In the genomic region with DNA sequence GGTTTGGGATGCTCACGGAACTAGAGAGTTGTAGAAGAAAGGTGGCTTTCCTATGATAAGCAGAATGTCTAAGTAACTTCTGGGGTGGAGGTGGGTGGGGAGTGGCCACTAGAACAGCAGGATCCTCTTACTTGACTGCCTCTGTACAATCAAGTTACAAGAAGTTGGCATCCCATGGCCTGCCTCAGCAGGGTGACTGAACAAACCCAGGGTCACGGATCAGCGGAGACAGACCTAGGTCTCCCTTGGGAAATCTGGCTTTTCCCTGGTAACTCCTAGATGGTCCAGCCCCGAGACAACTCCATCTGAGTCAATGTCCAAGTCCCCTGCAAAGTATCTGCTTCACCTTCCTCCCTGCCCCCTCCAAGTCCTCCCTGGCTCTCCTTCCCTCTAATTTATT, we compare ENCODE assay signal across 14 mouse cellular contexts. TPM values are rescaled to one million over a fixed set of nuclear protein-coding genes. Genes with fewer than 3 reads are reported as not detected.
DNase-seq lines count a peak whose midpoint lies in the region; ATAC-seq lines count a peak whose summit lies in the region.
"Had no signal": no experiment of that assay in that cellular context is flagged by ENCODE, and none has a peak within 500 bp of the region (broad histone marks: within the 10 kb centered on the region; RNA-seq: fewer than 3 reads in every experiment).

No protein-coding gene starts in this region.

- H3K36me3 ChIP-seq in kidney, embryonic 16.5 days (ENCODE audit: insufficient read depth, low read length) = no peaks in the 10 kb centered on the region
- no peaks in the 10 kb centered on the region for H3K36me3 ChIP-seq in embryonic facial prominence, embryonic 11.5 days (replicated peaks; ENCODE audit: control insufficient read depth, insufficient read depth, low read depth, low read length)
- H3K36me3 ChIP-seq in hindbrain, embryonic 13.5 days = peaks cover 31% of the 10 kb centered on the region
- 0 out of 2 replicates have a peak, but pooled peaks cover 4% of the 10 kb centered on the region for H3K36me3 ChIP-seq in midbrain, embryonic 15.5 days (replicated peaks)
- H3K36me3 ChIP-seq: G1E had no signal

- peaks cover 4% of the 10 kb centered on the region; the same call in 1 of the 2 replicates for H3K27me3 ChIP-seq in kidney, embryonic 16.5 days (ENCODE audit: insufficient read depth, low read length)
- H3K27me3 ChIP-seq in embryonic facial prominence, embryonic 11.5 days (ENCODE audit: control insufficient read depth, insufficient read depth, low read length) = peaks cover 28% of the 10 kb centered on the region
- H3K27me3 ChIP-seq in hindbrain, embryonic 13.5 days = peaks cover 3% of the 10 kb centered on the region; the same call in 1 of the 2 replicates
- H3K27me3 ChIP-seq in midbrain, embryonic 15.5 days (replicated peaks) = no peaks in the 10 kb centered on the region

- WGBS in kidney, embryonic 16.5 days = 47% methylated on average over 4 of the region's 4 CpGs
- 61% methylated on average over 4 of the region's 4 CpGs for WGBS in embryonic facial prominence, embryonic 11.5 days
- 31% methylated on average over 4 of the region's 4 CpGs for WGBS in hindbrain, embryonic 13.5 days
- 37% methylated on average over 4 of the region's 4 CpGs for WGBS in midbrain, embryonic 15.5 days

- no peak overlapping the region for H3K27ac ChIP-seq in kidney, embryonic 16.5 days (ENCODE audit: low read length)
- H3K27ac ChIP-seq in embryonic facial prominence, embryonic 11.5 days (replicated peaks; ENCODE audit: low read depth, low read length) = no peak overlapping the region
- peak overlapping the region; percentile 94 for H3K27ac ChIP-seq in hindbrain, embryonic 13.5 days
- H3K27ac ChIP-seq in midbrain, embryonic 15.5 days = 0 out of 2 replicates have a peak overlapping the region, but pooled peaks have one; percentile 91

- no peak overlapping the region for H3K4me3 ChIP-seq in kidney, embryonic 16.5 days (ENCODE audit: low read length)
- no peak overlapping the region; the same call in 1 of the 2 replicates for H3K4me3 ChIP-seq in embryonic facial prominence, embryonic 11.5 days (ENCODE audit: low read depth, low read length)
- peak overlapping the region; percentile 75 for H3K4me3 ChIP-seq in hindbrain, embryonic 13.5 days
- H3K4me3 ChIP-seq in midbrain, embryonic 15.5 days = peak overlapping the region; percentile 89

- no peak overlapping the region for H3K9ac ChIP-seq in kidney, embryonic 16.5 days (replicated peaks; ENCODE audit: low read length)
- no peak overlapping the region for H3K9ac ChIP-seq in embryonic facial prominence, embryonic 11.5 days (replicated peaks; ENCODE audit: low read length)
- H3K9ac ChIP-seq in hindbrain, embryonic 13.5 days = peak overlapping the region; percentile 93
- peak overlapping the region; percentile 93 for H3K9ac ChIP-seq in midbrain, embryonic 15.5 days

- ATAC-seq in kidney, embryonic 16.5 days (ENCODE audit: low FRiP score, low TSS enrichment) = no peak; the same call in 1 of the 2 replicates
- ATAC-seq in embryonic facial prominence, embryonic 11.5 days (replicated peaks; ENCODE audit: insufficient number of reproducible peaks, low FRiP score, low TSS enrichment, low read depth) = no peak
- no peak for ATAC-seq in hindbrain, embryonic 13.5 days (ENCODE audit: low FRiP score)
- no peak for ATAC-seq in midbrain, embryonic 15.5 days (replicated peaks)

- DNase-seq in kidney, postnatal 10 days = no peak
- no peak for DNase-seq in embryonic facial prominence, embryonic 11.5 days (ENCODE audit: low spot score)
- no peak for DNase-seq in gastrocnemius, adult 18-20 months (ENCODE audit: low spot score)
- no peak for DNase-seq in layer of hippocampus, postnatal 36 days
- no peak for DNase-seq in spleen, postnatal 36 days (ENCODE audit: low spot score in 2 of 2)
- DNase-seq: adrenal gland, postnatal 25 days; cerebellum, postnatal 36 days; gastrocnemius, postnatal 14 days; lung, adult 2 months; thymus, postnatal 14 days had no signal

- peak overlapping the region; percentile 93 for H3K4me2 ChIP-seq in kidney, embryonic 16.5 days (replicated peaks; ENCODE audit: low read depth, low read length)
- H3K4me2 ChIP-seq in embryonic facial prominence, embryonic 11.5 days (ENCODE audit: low read depth, low read length) = peak overlapping the region; percentile 95; the same call in 1 of the 2 replicates
- peak overlapping the region; percentile 75 for H3K4me2 ChIP-seq in hindbrain, embryonic 13.5 days
- peak overlapping the region; percentile 71 for H3K4me2 ChIP-seq in midbrain, embryonic 15.5 days

- peaks cover 36% of the 10 kb centered on the region for H3K4me1 ChIP-seq in kidney, embryonic 16.5 days (ENCODE audit: insufficient read depth, low read length)
- H3K4me1 ChIP-seq in embryonic facial prominence, embryonic 11.5 days (ENCODE audit: control insufficient read depth, insufficient read depth, low read length) = no peaks in the 10 kb centered on the region; the same call in none of the 2 replicates
- peaks cover 56% of the 10 kb centered on the region for H3K4me1 ChIP-seq in hindbrain, embryonic 13.5 days (replicated peaks)
- peaks cover 46% of the 10 kb centered on the region for H3K4me1 ChIP-seq in midbrain, embryonic 15.5 days

- no peaks in the 10 kb centered on the region for H3K9me3 ChIP-seq in kidney, embryonic 16.5 days (ENCODE audit: low read length)
- H3K9me3 ChIP-seq in embryonic facial prominence, embryonic 11.5 days (replicated peaks; ENCODE audit: control insufficient read depth, low read length) = no peaks in the 10 kb centered on the region
- no peaks in the 10 kb centered on the region for H3K9me3 ChIP-seq in hindbrain, embryonic 13.5 days
- no peaks in the 10 kb centered on the region for H3K9me3 ChIP-seq in midbrain, embryonic 15.5 days
- H3K9me3 ChIP-seq: G1E had no signal

RNA-seq across cellular contexts. Expression of gene Mapk11, which starts 1.5 kb away (rescaled TPM):
- 16.0 and 16.4 TPM in 2 replicates for polyA plus RNA-seq in kidney, embryonic 16.5 days (2015; fragmentation: Nextera tagmentation; extraction: Ambion mirVana)
- polyA plus RNA-seq in embryonic facial prominence, embryonic 11.5 days (2014; fragmentation: Nextera tagmentation; extraction: Ambion mirVana) = 12.7 and 13.5 TPM in 2 replicates
- 36.1 and 36.5 TPM in 2 replicates for polyA plus RNA-seq in hindbrain, embryonic 13.5 days (2015; fragmentation: Nextera tagmentation; extraction: Ambion mirVana)
- polyA plus RNA-seq in midbrain, embryonic 15.5 days (2015; fragmentation: Nextera tagmentation; extraction: Ambion mirVana) = 30.8 and 32.5 TPM in 2 replicates
- total RNA-seq in gastrocnemius, adult 18-20 months (2021) = 1 to 10 TPM in 1 of 2 experiments, under 1 TPM in 1; 0.89 to 1.9 TPM
- 10 to 100 TPM; 21.9 to 22.8 TPM for total RNA-seq in layer of hippocampus, postnatal 36 days (2021)

RNA-seq across cellular contexts. Expression of gene Mapk12, which starts 7.4 kb away (rescaled TPM):
- polyA plus RNA-seq in kidney, embryonic 16.5 days (2015; fragmentation: Nextera tagmentation; extraction: Ambion mirVana) = 15.5 and 16.2 TPM in 2 replicates
- 10.1 and 11.9 TPM in 2 replicates for polyA plus RNA-seq in embryonic facial prominence, embryonic 11.5 days (2014; fragmentation: Nextera tagmentation; extraction: Ambion mirVana)
- 5.9 and 7.1 TPM in 2 replicates for polyA plus RNA-seq in hindbrain, embryonic 13.5 days (2015; fragmentation: Nextera tagmentation; extraction: Ambion mirVana)
- 4.0 and 5.1 TPM in 2 replicates for polyA plus RNA-seq in midbrain, embryonic 15.5 days (2015; fragmentation: Nextera tagmentation; extraction: Ambion mirVana)
- total RNA-seq in gastrocnemius, adult 18-20 months (2021) = 100 to 1,000 TPM; 142 to 145 TPM
- total RNA-seq in layer of hippocampus, postnatal 36 days (2021) = 1 to 10 TPM; 3.1 to 4.7 TPM
- polyA plus RNA-seq: G1E had no signal

RNA-seq across cellular contexts. Expression of gene Hdac10, which starts 19.4 kb away (rescaled TPM):
- polyA plus RNA-seq in kidney, embryonic 16.5 days (2015; fragmentation: Nextera tagmentation; extraction: Ambion mirVana) = 23.4 and 25.8 TPM in 2 replicates
- polyA plus RNA-seq in embryonic facial prominence, embryonic 11.5 days (2014; fragmentation: Nextera tagmentation; extraction: Ambion mirVana) = 10.3 and 11.3 TPM in 2 replicates
- 24.3 and 24.5 TPM in 2 replicates for polyA plus RNA-seq in hindbrain, embryonic 13.5 days (2015; fragmentation: Nextera tagmentation; extraction: Ambion mirVana)
- 27.0 and 31.4 TPM in 2 replicates for polyA plus RNA-seq in midbrain, embryonic 15.5 days (2015; fragmentation: Nextera tagmentation; extraction: Ambion mirVana)
- total RNA-seq in gastrocnemius, adult 18-20 months (2021) = 1 to 10 TPM; 5.7 to 5.9 TPM
- total RNA-seq in layer of hippocampus, postnatal 36 days (2021) = 10 to 100 TPM; 14.3 to 14.7 TPM

RNA-seq across cellular contexts. Expression of gene Tubgcp6, which starts 25.0 kb away (rescaled TPM):
- polyA plus RNA-seq in kidney, embryonic 16.5 days (2015; fragmentation: Nextera tagmentation; extraction: Ambion mirVana) = 14.7 and 17.8 TPM in 2 replicates
- polyA plus RNA-seq in embryonic facial prominence, embryonic 11.5 days (2014; fragmentation: Nextera tagmentation; extraction: Ambion mirVana) = 15.6 and 17.0 TPM in 2 replicates
- polyA plus RNA-seq in hindbrain, embryonic 13.5 days (2015; fragmentation: Nextera tagmentation; extraction: Ambion mirVana) = 17.5 and 18.9 TPM in 2 replicates
- polyA plus RNA-seq in midbrain, embryonic 15.5 days (2015; fragmentation: Nextera tagmentation; extraction: Ambion mirVana) = 20.1 and 21.2 TPM in 2 replicates
- total RNA-seq in gastrocnemius, adult 18-20 months (2021) = 1 to 10 TPM; 6.9 to 8.4 TPM
- total RNA-seq in layer of hippocampus, postnatal 36 days (2021) = 10 to 100 TPM; 28.4 to 35.3 TPM

RNA-seq across cellular contexts. Expression of gene Plxnb2, which starts 32.7 kb away (rescaled TPM):
- 184 and 188 TPM in 2 replicates for polyA plus RNA-seq in kidney, embryonic 16.5 days (2015; fragmentation: Nextera tagmentation; extraction: Ambion mirVana)
- polyA plus RNA-seq in embryonic facial prominence, embryonic 11.5 days (2014; fragmentation: Nextera tagmentation; extraction: Ambion mirVana) = 113 and 122 TPM in 2 replicates
- polyA plus RNA-seq in hindbrain, embryonic 13.5 days (2015; fragmentation: Nextera tagmentation; extraction: Ambion mirVana) = 99.2 and 104 TPM in 2 replicates
- 101 and 108 TPM in 2 replicates for polyA plus RNA-seq in midbrain, embryonic 15.5 days (2015; fragmentation: Nextera tagmentation; extraction: Ambion mirVana)
- total RNA-seq in gastrocnemius, adult 18-20 months (2021) = 1 to 10 TPM; 4.0 to 8.2 TPM
- total RNA-seq in layer of hippocampus, postnatal 36 days (2021) = 10 to 100 TPM; 51.0 to 58.7 TPM

Comparison
In these comparisons a context has a peak if more than half of its experiments do, and no peak if none do; other contexts are left out.
1. H3K27ac ChIP-seq: peak in hindbrain, embryonic 13.5 days (single experiment) and midbrain, embryonic 15.5 days (single experiment); none in kidney, embryonic 16.5 days (single experiment) and embryonic facial prominence, embryonic 11.5 days (single experiment).
2. H3K4me3 ChIP-seq: peak in hindbrain, embryonic 13.5 days (single experiment) and midbrain, embryonic 15.5 days (single experiment); none in kidney, embryonic 16.5 days (single experiment) and embryonic facial prominence, embryonic 11.5 days (single experiment).
3. H3K9ac ChIP-seq: peak in hindbrain, embryonic 13.5 days (single experiment) and midbrain, embryonic 15.5 days (single experiment); none in kidney, embryonic 16.5 days (single experiment) and embryonic facial prominence, embryonic 11.5 days (single experiment).
4. Peak in every context shown above with its lines, with median percentiles within 50 percentile points of each other: H3K4me2 ChIP-seq.